Mouse (Mus musculus): ENCODE measurements at regions not wholly inside any gene's neighbourhood (a gene's known extent, or its start where the extent isn't known, plus 50 kb on each side); places are given as distances from the start of the nearest gene placed in this dataset.

- DNase-seq (ENCODE audit: low read depth): no peak
Observed at GRCm38 (mm10) chr9:62590407-62591195, 53.8 kb upstream of the Coro2b start.

- no peak for DNase-seq (ENCODE audit: low read depth)
Observed at GRCm38 (mm10) chr9:62591196-62591485, 54.3 kb upstream of the Coro2b start.

DNA sequence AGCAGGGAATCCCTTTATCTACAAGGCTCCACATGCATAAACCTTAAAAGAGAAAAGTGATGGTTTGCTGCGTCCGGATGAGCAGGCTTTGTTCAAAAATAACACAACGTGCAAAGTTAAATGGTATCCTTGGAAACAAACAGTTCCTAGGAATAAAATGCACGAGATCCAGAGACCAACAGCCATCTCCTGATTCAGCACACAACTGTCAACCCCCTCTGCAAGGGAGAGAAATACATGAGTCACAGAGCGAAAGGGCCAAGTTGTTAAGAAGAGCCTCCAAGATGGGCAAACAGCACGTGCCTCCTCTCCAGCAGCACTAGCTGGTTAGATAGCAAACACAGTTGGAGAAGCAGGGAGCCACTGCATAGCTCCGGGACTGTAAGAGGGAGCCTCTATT lies 61.2 kb upstream of the Coro2b start:
- peak; percentile 84 for DNase-seq (ENCODE audit: low read depth)

DNA sequence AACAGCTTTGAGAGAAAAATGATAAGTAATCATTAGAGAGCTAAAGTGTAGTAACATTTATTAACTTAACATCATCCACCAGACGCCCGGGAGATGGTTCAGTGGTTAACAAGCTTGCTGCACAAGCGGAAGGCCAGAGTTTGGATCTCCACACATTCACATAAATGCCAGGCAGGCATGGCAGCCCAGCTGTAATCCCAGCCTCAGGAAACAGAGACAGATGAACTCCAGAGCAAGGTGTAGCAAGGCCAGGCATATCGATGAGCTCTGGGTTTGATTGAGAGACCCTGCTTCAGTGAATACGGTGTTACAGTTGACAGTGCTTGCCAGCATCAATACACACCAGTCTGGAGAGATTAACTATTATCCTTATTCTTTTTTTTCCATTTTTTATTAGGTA lies 62.1 kb upstream of the Coro2b start:
- DNase-seq (ENCODE audit: low read depth): no peak

- DNase-seq (ENCODE audit: low read depth): no peak
Observed at GRCm38 (mm10) chr9:62610526-62610925, 67.1 kb upstream of the Itga11 start.

- peak; percentile 89 for DNase-seq (ENCODE audit: low read depth)
Observed at GRCm38 (mm10) chr9:62611452-62611851, 66.2 kb upstream of the Itga11 start.

GRCm38 (mm10) chr9:62613053-62613452 lies 64.6 kb upstream of the Itga11 start:
- DNase-seq (ENCODE audit: low read depth): no peak

DNA sequence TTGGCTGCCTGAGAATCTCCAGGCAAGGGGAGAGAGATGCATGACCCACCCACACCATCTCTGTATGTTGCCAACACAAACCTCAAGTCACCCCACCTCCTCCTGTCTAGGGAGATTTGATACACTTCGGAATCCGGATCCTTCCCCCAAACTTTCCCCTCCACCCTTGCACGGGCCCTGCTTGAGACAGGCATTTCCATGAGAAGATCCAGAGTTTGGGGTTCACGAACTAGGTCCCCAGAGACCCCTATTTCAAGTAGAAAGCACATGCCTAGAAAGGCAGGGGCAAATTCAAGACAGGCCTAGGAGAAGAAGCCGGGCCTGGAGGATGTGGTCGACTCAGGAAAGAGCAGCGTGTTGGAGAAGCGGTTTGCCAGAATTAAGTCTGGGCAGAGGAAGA lies 63.8 kb upstream of the Itga11 start:
- DNase-seq (ENCODE audit: low read depth): peak; percentile 54

GRCm38 (mm10) chr9:62614950-62615349 lies 62.7 kb upstream of the Itga11 start:
- no peak for DNase-seq (ENCODE audit: low read depth)

DNA sequence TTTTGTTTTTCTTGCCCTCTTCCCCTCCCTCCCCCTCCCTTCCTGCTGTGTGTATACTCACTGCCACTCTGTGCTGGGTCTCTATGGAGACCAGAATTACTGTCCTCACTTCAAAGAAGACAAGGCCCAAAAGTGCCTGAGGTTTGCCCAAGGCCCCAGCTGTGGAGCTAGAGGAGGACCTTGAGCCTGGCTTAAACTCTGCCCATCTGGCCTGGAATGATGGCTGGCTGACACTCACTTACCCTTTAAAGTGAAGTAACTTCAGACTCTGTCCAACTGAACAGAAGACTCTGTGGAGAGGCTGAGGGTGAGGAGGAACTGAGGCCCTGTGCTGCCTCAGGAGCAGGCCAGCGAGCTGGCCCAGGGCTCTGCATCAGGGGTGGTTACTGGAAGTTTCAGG lies 61.8 kb upstream of the Itga11 start:
- DNase-seq (ENCODE audit: low read depth): peak; percentile 52

DNA sequence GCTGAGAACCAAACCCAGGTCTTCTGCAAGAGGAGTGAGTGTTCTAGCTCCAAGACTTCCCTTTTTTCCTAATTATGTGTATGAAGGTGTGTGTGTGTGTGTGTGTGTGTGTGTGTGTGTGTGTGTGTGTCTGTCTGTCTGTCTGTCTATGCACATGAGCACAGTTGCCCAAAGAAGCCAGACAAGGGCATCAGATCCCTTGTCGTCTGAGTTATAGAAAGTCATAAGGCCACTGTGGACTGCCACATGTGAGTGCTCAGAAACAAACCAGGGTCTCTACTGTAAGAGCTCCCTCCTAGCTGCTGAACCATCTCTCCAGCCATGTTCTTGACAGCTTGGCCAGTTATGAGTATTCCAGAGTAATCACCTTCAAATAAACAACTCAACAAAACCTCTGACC lies 58.6 kb upstream of the Itga11 start:
- no peak for DNase-seq (ENCODE audit: low read depth)

DNA sequence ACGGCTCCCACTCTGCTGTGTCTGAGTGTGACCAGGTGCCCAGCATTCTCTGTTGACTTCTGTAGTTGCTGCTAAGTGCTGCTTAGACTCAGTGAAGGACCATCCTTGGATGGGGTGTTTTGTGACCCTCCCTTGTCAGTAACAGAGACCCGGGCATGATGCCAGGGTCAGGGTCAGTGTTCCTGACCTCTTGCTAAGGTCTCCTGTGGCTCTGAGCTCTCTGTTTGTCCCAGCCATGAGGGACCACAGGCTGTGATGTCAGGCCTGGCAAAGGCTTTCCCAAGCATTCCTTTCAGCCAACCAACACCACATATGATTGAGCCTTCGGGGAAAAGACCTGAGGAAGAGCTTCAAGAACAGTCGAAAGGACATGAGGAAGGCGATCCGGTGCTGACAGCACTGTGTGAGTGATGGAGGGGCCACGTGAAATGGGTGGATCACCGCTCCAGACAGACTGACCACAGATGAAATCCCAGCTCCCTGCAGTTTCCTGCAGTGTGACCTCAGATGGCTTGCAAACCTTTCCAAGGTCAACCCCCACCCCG lies 56.7 kb upstream of the Itga11 start:
- peak; percentile 65 for DNase-seq (ENCODE audit: low read depth)

DNA sequence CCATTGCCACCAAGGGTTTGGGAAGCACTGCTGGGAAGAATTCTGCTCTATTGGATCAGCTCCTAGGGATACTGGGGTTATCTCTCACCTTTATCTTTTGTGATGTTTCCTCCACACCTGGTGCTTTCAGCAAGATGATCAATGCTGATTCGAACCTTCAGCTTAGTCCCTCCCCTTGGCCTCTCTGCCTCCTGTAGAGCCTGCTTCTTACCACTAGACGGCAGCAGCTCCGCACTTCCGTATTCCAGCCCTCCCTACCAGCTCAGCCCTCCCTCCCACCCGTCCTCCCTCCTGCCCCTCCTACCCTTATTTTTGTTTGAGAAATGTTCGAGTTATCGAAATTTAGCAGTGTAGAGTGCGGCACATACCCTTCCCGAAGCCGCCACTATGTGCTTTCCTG lies 55.5 kb upstream of the Itga11 start:
- DNase-seq (ENCODE audit: low read depth): no peak

GRCm38 (mm10) chr9:62624562-62625044 lies 53.0 kb upstream of the Itga11 start:
- DNase-seq (ENCODE audit: low read depth): peak; percentile 54

DNA sequence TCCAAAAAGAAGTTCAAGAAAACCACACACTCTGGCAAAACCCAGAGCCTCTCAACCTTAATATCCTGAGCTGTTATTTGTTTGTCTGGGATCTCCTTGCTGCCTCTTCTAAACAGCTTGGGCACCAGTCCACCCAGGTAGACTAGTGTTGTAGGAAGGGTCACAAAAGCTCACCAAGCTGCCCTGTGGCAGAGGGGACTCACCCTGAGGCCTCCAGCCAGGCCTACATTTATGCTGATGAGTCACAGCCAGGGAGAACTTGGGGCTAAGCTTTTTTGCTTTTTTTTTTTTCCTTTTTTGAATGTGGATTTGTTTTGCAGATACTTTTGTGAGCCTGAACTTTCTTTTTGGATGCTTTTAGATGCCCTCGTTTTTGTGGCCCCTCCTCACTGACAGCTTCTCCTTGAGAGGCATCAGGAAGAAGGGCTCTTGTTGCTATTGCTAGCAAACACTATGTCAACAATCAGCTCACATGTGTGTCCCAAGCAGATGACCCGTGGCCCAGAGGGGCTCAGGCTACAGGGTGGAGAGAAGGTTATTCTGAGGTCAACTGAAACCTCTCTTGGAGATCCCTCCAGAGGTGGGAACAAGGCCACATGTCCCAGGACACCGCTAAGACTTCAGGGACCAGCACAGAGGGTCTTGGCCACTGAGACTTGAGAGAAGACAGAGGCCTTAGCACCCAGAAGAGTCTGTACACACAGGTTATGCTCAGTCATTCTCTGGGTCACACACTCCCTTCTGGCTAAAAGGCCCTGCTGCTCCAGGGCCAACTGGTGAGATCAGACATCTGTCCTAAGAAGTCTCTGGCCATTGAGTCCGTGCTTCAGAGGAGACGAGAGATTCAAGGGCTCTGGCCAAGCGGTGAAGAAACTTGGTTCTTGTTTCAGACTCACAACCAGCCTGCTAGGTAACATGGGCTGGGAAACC lies 50.3 kb upstream of the Itga11 start:
- DNase-seq (ENCODE audit: low read depth): peak; percentile 76

All from NIH3T3 (cell line).